Mouse (Mus musculus) hindbrain, embryonic 10.5 days (tissue): Measurements from ENCODE around the gene Foxp1. TPM values are rescaled to one million over a fixed set of nuclear protein-coding genes. Genes with fewer than 3 reads are reported as not detected.

Experiments
- DNase-seq: peaks from one replicate; pipeline ENCODE4 v3.0.0-alpha.2; 2017; ENCODE audit warnings: low spot score
- H3K27ac ChIP-seq: fragments of 300-500 bp; sonication (generic); 2 replicates; pipeline ENCODE4 v1.5.1; 2016; ENCODE audit warnings: mild to moderate bottlenecking, moderate library complexity
- H3K27me3 ChIP-seq: fragments of 300-500 bp; sonication (generic); 2 replicates; pipeline ENCODE4 v1.6.1; 2016; ENCODE audit warnings: mild to moderate bottlenecking; ENCODE audit not compliant: poor library complexity, insufficient read depth, severe bottlenecking
- H3K36me3 ChIP-seq: fragments of 300-500 bp; sonication (generic); 2 replicates; pipeline ENCODE4 v1.6.1; 2016; ENCODE audit warnings: mild to moderate bottlenecking, moderate library complexity
- H3K4me1 ChIP-seq: fragments of 300-500 bp; sonication (generic); replicated peaks from 2 replicates; pipeline ENCODE4 v1.6.1; 2016; ENCODE audit warnings: mild to moderate bottlenecking
- H3K4me3 ChIP-seq: fragments of 300-500 bp; sonication (generic); 2 replicates; pipeline ENCODE4 v1.5.1; 2016; ENCODE audit warnings: mild to moderate bottlenecking, moderate library complexity
- H3K9me3 ChIP-seq: fragments of 300-500 bp; sonication (generic); 2 replicates; pipeline ENCODE4 v1.6.1; 2016; ENCODE audit warnings: mild to moderate bottlenecking, moderate library complexity
- WGBS: fragments of 180-500 bp; shearing (Covaris S2); methylation state at CpG from one replicate; pipeline ENCODE4 v1.1.7; 2016; 5-methylcytosine and 5-hydroxymethylcytosine counted together
- polyA plus RNA-seq: library from polyadenylated mRNA; unstranded; fragments of >200 nt; fragmentation: Nextera tagmentation; extraction: Ambion mirVana; gene quantifications from 2 replicates; pipeline ENCODE4 v1.2.1, GENCODE M21; 2016

Gene Foxp1
- polyA plus RNA-seq, 1 experiment from 2014 or later: 64.3 TPM

DNA sequence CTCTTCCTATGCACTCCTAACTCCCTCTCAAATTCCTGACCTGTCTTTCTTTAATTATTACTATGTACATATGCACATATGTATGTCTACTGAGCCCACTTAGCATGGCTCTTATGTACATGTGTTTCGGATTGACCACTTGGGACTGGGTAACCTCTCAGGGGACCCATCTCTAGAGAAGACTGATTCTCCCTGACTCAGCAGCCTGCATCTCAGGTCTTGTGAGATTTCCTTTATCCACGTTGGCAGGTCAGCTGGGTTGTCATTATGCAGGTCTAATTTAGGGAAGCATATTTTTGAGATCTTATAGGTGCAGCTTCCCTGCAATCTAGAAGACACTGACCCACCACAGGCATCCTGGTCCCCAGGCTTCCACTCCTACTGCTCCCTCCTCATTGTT is 538.5 kb downstream of the Foxp1 start:
- WGBS: 86% methylated on average over 2 of the region's 2 CpGs
- no peak for DNase-seq
- Histone ChIP-seq H3K4me3 (no peak overlapping the region), H3K27me3 (no peaks in the 10 kb centered on the region), H3K27ac (no peak overlapping the region), H3K4me1 (peaks cover 8% of the 10 kb centered on the region; the same call in 1 of the 2 replicates), H3K9me3 (no peaks in the 10 kb centered on the region), H3K36me3 (no peaks in the 10 kb centered on the region)

DNA sequence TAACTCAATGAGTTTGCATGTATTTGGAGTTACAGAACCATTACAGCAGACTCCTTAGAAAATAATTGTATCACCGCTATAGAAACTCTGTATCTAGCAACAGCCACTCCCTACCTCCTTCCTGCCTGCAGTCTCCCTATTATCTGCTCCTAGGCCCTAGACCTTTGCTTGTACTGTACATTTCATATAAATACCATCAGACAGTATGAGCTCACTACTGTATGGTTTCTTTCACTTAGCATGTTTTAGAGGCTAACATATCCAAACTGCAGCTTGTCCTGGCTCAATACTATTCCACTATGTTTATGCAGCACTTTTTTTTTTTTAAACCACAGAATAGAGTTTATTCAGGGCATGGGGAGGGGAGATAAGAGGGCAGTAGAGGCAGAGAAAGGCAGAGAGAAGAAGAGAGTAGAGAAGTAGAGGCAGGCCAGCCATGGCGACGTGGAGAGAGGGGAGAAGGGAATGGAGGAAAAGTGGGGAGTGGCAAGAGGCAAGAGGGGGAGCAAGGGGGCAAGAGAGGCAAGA is 539.1 kb downstream of the Foxp1 start:
- H3K9me3 ChIP-seq: no peaks in the 10 kb centered on the region
- H3K4me1 ChIP-seq: peaks cover 8% of the 10 kb centered on the region; the same call in 1 of the 2 replicates
- 94% methylated on average over 3 of the region's 3 CpGs for WGBS
- no peak for DNase-seq
- H3K36me3 ChIP-seq: no peaks in the 10 kb centered on the region
- no peak overlapping the region for H3K27ac ChIP-seq
- H3K4me3 ChIP-seq: no peak overlapping the region
- H3K27me3 ChIP-seq: no peaks in the 10 kb centered on the region

DNA sequence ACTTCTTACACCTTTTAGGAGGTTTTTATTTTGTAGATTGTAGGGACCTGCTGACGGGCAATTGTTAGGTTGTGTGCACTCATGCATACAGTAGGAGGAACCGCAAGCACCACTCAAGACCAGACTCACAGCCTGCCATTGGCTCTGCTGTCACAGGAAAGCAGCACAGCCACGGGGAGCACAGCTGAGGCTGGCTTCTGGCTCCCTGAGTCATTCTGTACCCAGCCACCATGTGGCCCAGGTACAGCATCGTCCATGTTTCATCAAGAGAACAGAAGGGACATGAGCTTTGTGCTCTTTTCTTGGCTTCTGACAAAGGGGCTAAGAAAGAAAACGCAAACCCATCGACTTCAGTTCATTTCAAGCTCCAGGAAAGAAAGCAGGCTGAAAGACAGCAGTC is 541.3 kb downstream of the Foxp1 start:
- 71% methylated on average over 6 of the region's 6 CpGs for WGBS
- no peak overlapping the region for H3K27ac ChIP-seq

DNA sequence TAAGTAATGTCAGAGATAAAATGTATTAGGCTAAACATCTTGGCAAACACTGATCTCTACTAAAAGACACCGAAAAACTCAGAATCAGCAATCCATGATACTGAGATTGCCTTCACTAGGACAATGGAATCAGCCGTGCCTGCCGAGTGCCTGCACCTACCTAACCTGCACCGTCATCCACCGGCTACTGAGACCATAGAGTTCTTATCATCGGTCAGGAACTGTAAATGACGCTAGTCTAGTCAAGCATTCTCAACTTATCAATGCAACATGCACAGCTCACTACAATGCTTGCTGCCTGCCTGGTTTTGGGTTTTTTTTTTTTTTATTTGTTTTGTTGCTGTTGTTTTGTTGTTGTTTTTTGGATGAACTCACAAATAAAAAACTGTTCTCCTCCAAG is 542.1 kb downstream of the Foxp1 start:
- Histone ChIP-seq H3K27ac (no peak overlapping the region), H3K36me3 (peaks cover 27% of the 10 kb centered on the region), H3K4me3 (no peak overlapping the region), H3K27me3 (no peaks in the 10 kb centered on the region), H3K9me3 (no peaks in the 10 kb centered on the region), H3K4me1 (peaks cover 8% of the 10 kb centered on the region; the same call in 1 of the 2 replicates)
- 94% methylated on average over 7 of the region's 7 CpGs for WGBS
- DNase-seq: no peak

More for the DNA sequence above, 541.3 kb downstream of the Foxp1 start:
- no peak for DNase-seq
- H3K4me1 ChIP-seq: peaks cover 8% of the 10 kb centered on the region; the same call in 1 of the 2 replicates
- H3K9me3 ChIP-seq: no peaks in the 10 kb centered on the region
- peaks cover 19% of the 10 kb centered on the region for H3K36me3 ChIP-seq
- H3K27me3 ChIP-seq: no peaks in the 10 kb centered on the region
- no peak overlapping the region for H3K4me3 ChIP-seq

DNA sequence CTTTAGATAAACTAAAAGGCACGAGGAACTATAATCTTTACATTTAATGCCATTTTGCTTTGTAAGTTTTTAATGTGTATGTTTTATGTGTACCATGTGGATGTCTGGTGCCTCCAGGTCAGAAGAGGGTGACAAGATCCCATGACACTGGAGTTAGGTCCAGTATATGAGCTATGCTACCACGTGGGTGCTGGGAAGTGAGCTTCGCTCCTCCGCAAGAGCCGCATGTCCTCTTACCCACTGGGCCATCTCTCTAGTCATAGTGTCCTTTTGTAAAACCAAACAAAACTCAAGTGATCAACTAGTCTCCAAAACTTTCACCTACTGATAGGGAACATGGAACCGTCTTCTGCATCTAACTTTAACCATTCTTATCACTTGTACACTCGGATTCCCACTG is 542.5 kb downstream of the Foxp1 start:
- no peak for DNase-seq
- Histone ChIP-seq H3K36me3 (peaks cover 31% of the 10 kb centered on the region), H3K27ac (no peak overlapping the region), H3K27me3 (no peaks in the 10 kb centered on the region), H3K4me3 (no peak overlapping the region), H3K4me1 (peaks cover 8% of the 10 kb centered on the region; the same call in 1 of the 2 replicates), H3K9me3 (no peaks in the 10 kb centered on the region)
- 93% methylated on average over 7 of the region's 7 CpGs for WGBS

DNA sequence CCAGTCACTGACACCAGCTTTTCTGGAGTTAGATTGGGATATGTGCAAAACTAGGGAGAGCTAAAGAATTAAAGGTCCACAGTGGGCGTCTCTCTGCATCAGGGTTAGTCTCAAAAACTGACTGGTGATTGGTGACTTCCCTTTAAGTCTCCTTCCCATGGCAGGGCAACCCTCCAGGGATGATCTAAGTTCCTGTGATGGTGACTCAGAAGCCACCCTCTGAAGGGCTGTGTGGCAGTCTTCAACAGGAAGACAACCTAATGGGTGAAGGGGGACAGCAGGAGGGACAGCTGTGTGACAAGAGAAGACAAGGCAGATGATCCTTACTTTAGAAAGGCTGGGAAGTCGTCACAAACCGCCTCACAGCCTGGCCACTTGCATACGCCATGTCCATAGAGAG is 544.7 kb downstream of the Foxp1 start:
- Histone ChIP-seq H3K4me3 (no peak overlapping the region), H3K36me3 (peaks cover 48% of the 10 kb centered on the region), H3K9me3 (no peaks in the 10 kb centered on the region), H3K27me3 (no peaks in the 10 kb centered on the region), H3K27ac (no peak overlapping the region), H3K4me1 (peaks cover 8% of the 10 kb centered on the region; the same call in 1 of the 2 replicates)
- DNase-seq: no peak
- 89% methylated on average over 4 of the region's 4 CpGs for WGBS

- WGBS: 91% methylated on average over 6 of the region's 6 CpGs
- no peaks in the 10 kb centered on the region for H3K27me3 ChIP-seq
- H3K9me3 ChIP-seq: no peaks in the 10 kb centered on the region
- H3K36me3 ChIP-seq: peaks cover 49% of the 10 kb centered on the region
- H3K27ac ChIP-seq: no peak overlapping the region
- no peak overlapping the region for H3K4me3 ChIP-seq
- DNase-seq: no peak
- H3K4me1 ChIP-seq: peaks cover 12% of the 10 kb centered on the region
Observed at GRCm38 (mm10) chr6:98975918-98976317, 546.6 kb downstream of the Foxp1 start.

GRCm38 (mm10) chr6:98973433-98973832 is 549.1 kb downstream of the Foxp1 start:
- DNase-seq: no peak
- no peaks in the 10 kb centered on the region for H3K9me3 ChIP-seq
- H3K27me3 ChIP-seq: no peaks in the 10 kb centered on the region
- H3K4me1 ChIP-seq: peaks cover 23% of the 10 kb centered on the region
- H3K4me3 ChIP-seq: no peak overlapping the region
- peaks cover 49% of the 10 kb centered on the region for H3K36me3 ChIP-seq
- WGBS: 87% methylated on average over 5 of the region's 5 CpGs
- H3K27ac ChIP-seq: no peak overlapping the region

DNA sequence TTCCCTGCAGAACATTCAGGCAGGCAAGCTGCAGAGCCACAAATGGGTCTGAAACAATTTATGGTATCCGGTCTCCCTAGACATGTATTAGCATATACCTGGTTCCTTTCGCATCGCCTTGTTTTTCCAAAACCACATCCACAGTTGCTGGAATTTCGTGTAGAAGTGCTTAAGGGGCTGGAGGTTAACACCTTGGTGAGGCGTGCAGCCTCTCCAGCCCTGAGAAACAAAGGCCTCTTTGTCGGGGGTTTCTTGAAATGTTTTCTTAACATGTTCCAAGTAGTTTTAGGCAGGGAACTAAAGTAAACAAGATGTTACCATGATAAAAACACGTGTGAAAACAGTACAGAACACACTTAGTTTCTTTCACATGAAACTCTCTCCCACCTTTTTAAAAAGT is 550.1 kb downstream of the Foxp1 start:
- no peak for DNase-seq
- Histone ChIP-seq H3K27ac (no peak overlapping the region), H3K9me3 (no peaks in the 10 kb centered on the region), H3K4me1 (peaks cover 23% of the 10 kb centered on the region), H3K4me3 (no peak overlapping the region), H3K27me3 (no peaks in the 10 kb centered on the region), H3K36me3 (peaks cover 42% of the 10 kb centered on the region)
- 56% methylated on average over 7 of the region's 7 CpGs for WGBS

- Histone ChIP-seq H3K27me3 (no peaks in the 10 kb centered on the region), H3K9me3 (no peaks in the 10 kb centered on the region), H3K4me1 (peaks cover 5% of the 10 kb centered on the region; the same call in 1 of the 2 replicates), H3K4me3 (no peak overlapping the region), H3K27ac (no peak overlapping the region), H3K36me3 (peaks cover 12% of the 10 kb centered on the region)
- WGBS: 82% methylated on average over 6 of the region's 6 CpGs
- no peak for DNase-seq
Observed at GRCm38 (mm10) chr6:98959333-98959732, 563.2 kb downstream of the Foxp1 start.

- H3K9me3 ChIP-seq: no peaks in the 10 kb centered on the region
- H3K27ac ChIP-seq: no peak overlapping the region
- no peak for DNase-seq
- 85% methylated on average over 9 of the region's 9 CpGs for WGBS
- no peak overlapping the region for H3K4me3 ChIP-seq
- H3K36me3 ChIP-seq: peaks cover 24% of the 10 kb centered on the region
- H3K4me1 ChIP-seq: peaks cover 6% of the 10 kb centered on the region; the same call in 1 of the 2 replicates
- H3K27me3 ChIP-seq: no peaks in the 10 kb centered on the region
Observed at GRCm38 (mm10) chr6:98956522-98957169, 565.9 kb downstream of the Foxp1 start.

- Histone ChIP-seq H3K36me3 (peaks cover 20% of the 10 kb centered on the region), H3K9me3 (no peaks in the 10 kb centered on the region), H3K4me3 (no peak overlapping the region), H3K4me1 (peaks cover 15% of the 10 kb centered on the region), H3K27ac (no peak overlapping the region), H3K27me3 (no peaks in the 10 kb centered on the region)
- WGBS: 79% methylated on average over 6 of the region's 6 CpGs
- DNase-seq: no peak
Observed at GRCm38 (mm10) chr6:98955706-98956105, 566.8 kb downstream of the Foxp1 start.

- Histone ChIP-seq H3K9me3 (no peaks in the 10 kb centered on the region), H3K4me3 (no peak overlapping the region), H3K27ac (no peak overlapping the region), H3K36me3 (peaks cover 20% of the 10 kb centered on the region), H3K27me3 (no peaks in the 10 kb centered on the region), H3K4me1 (peaks cover 28% of the 10 kb centered on the region)
- no peak for DNase-seq
- 95% methylated on average over 5 of the region's 5 CpGs for WGBS
Observed at GRCm38 (mm10) chr6:98954439-98954838, 568.1 kb downstream of the Foxp1 start.
